Mouse (Mus musculus) liver, postnatal 0 days (tissue): ENCODE data around the gene Cobll1.

Source experiments
- CTCF ChIP-seq: sonication (generic); IDR thresholded peaks from 2 replicates; pipeline ENCODE4 v1.5.1; 2016; ENCODE audit warnings: antibody characterized with exemption, low read depth
- EP300 ChIP-seq: IDR thresholded peaks from 2 replicates; pipeline ENCODE4 v1.6.1; 2016; ENCODE audit warnings: antibody characterized with exemption, low read depth, mild to moderate bottlenecking

- TF ChIP-seq CTCF (no peak), EP300 (no peak)
Observed at GRCm38 (mm10) chr2:65238964-65239570, at the start of gene Cobll1.
